In genomic region chr13:101991729-101992128, GRCm38 (mm10) we compare ENCODE assay signal across 13 mouse cellular contexts.
A peak's percentile ranks its signal among the peaks of the same experiment; 100 is the strongest.
DNase-seq lines count a peak whose midpoint lies in the region.
"Had no signal": no experiment of that assay in that cellular context is flagged by ENCODE, and none has a peak within 500 bp of the region (broad histone marks: within the 10 kb centered on the region; RNA-seq: fewer than 3 reads in every experiment).

No protein-coding gene starts in this region.

- peak; percentile 17 to 34 for DNase-seq in cerebellum, postnatal 10 days
- no peak for DNase-seq in cerebellum, adult 11-12 months
- DNase-seq in heart, adult 11 months = peak; percentile 93
- no peak for DNase-seq in heart, postnatal 4 days
- DNase-seq in heart, adult 9 months (ENCODE audit: low spot score in 2 of 2) = peak; percentile 13 to 14
- no peak for DNase-seq in heart, adult 8-10 months (ENCODE audit: low spot score)
- DNase-seq: adrenal gland, adult 8-10 months; adrenal gland, postnatal 25 days; cerebellum, adult 18-20 months; cerebellum, adult 9-10 months; cerebellum, postnatal 36 days; gastrocnemius, postnatal 14 days; kidney, adult 2 months had no signal

Comparison
In these comparisons a context has a peak if more than half of its experiments do, and no peak if none do; other contexts are left out.
1. DNase-seq: peak in cerebellum, postnatal 10 days (2 of 2), heart, adult 11 months (single experiment) and heart, adult 9 months (2 of 2); none in cerebellum, adult 11-12 months (single experiment), heart, postnatal 4 days (single experiment) and heart, adult 8-10 months (single experiment).